Mouse (Mus musculus) heart, adult 2 months (tissue): ENCODE measurements around the gene Lrtm1.

Experiments
- CTCF ChIP-seq: fragments of 200-600 bp; IDR thresholded peaks from 2 replicates; pipeline ENCODE4 v1.8.1; 2022; ENCODE audit warnings: antibody characterized with exemption, mild to moderate bottlenecking, moderate library complexity
- POLR2A ChIP-seq: fragments of 200-500 bp; IDR thresholded peaks from 2 replicates; pipeline ENCODE4 v1.6.1; 2011; ENCODE audit warnings: mild to moderate bottlenecking, low read depth, low read length, control low read depth; ENCODE audit not compliant: insufficient read depth

- no peak for TF ChIP-seq CTCF
- TF ChIP-seq POLR2A: peak; percentile 52; the same call in 1 of the 2 replicates
Observed at GRCm38 (mm10) chr14:29021295-29021694, 3.3 kb downstream of the Lrtm1 start.
